Mouse (Mus musculus): ENCODE results near the gene Alg2.

The Alg2 gene

GRCm38 (mm10) chr4:47449586-47450522 is 24.3 kb downstream of the Alg2 start:
- no peak for DNase-seq (ENCODE audit: low spot score in 2 of 2)

- DNase-seq (ENCODE audit: low spot score in 2 of 2) = no peak
Measured at GRCm38 (mm10) chr4:47449116-47449515, 25.0 kb downstream of the Alg2 start.

- no peak for DNase-seq (ENCODE audit: low spot score in 2 of 2)
Measured at GRCm38 (mm10) chr4:47448526-47448925, 25.6 kb downstream of the Alg2 start.

- no peak for DNase-seq (ENCODE audit: low spot score in 2 of 2)
Measured at GRCm38 (mm10) chr4:47440951-47441350, 33.2 kb downstream of the Alg2 start.

GRCm38 (mm10) chr4:47438956-47439355 is 35.2 kb downstream of the Alg2 start:
- peak in 1 of 2 experiments; percentile 48 for DNase-seq (ENCODE audit: low spot score in 2 of 2)

- DNase-seq (ENCODE audit: low spot score in 2 of 2) = peak; percentile 61 to 87
Measured at GRCm38 (mm10) chr4:47437365-47438340, 36.5 kb downstream of the Alg2 start.

GRCm38 (mm10) chr4:47435566-47436360 is 38.4 kb downstream of the Alg2 start:
- peak in 1 of 2 experiments; percentile 51 for DNase-seq (ENCODE audit: low spot score in 2 of 2)

GRCm38 (mm10) chr4:47435131-47435530 is 39.0 kb downstream of the Alg2 start:
- no peak for DNase-seq (ENCODE audit: low spot score in 2 of 2)

- no peak for DNase-seq (ENCODE audit: low spot score in 2 of 2)
Measured at GRCm38 (mm10) chr4:47432766-47433165, 41.4 kb downstream of the Alg2 start.

GRCm38 (mm10) chr4:47431081-47431480 is 43.1 kb downstream of the Alg2 start:
- DNase-seq (ENCODE audit: low spot score in 2 of 2) = no peak

- DNase-seq (ENCODE audit: low spot score in 2 of 2) = no peak
Measured at GRCm38 (mm10) chr4:47430557-47430956, 43.6 kb downstream of the Alg2 start.

GRCm38 (mm10) chr4:47427606-47428005 is 46.5 kb downstream of the Alg2 start:
- no peak for DNase-seq (ENCODE audit: low spot score in 2 of 2)

- DNase-seq (ENCODE audit: low spot score in 2 of 2) = no peak
Measured at GRCm38 (mm10) chr4:47425247-47425830, 48.8 kb downstream of the Alg2 start.

GRCm38 (mm10) chr4:47424376-47424775 is 49.8 kb downstream of the Alg2 start:
- DNase-seq (ENCODE audit: low spot score in 2 of 2) = no peak

- DNase-seq (ENCODE audit: low spot score in 2 of 2) = no peak
Measured at GRCm38 (mm10) chr4:47422946-47423345, 51.2 kb downstream of the Alg2 start.

GRCm38 (mm10) chr4:47422194-47422593 is 51.9 kb downstream of the Alg2 start:
- no peak for DNase-seq (ENCODE audit: low spot score in 2 of 2)

GRCm38 (mm10) chr4:47420191-47420590 is 53.9 kb downstream of the Alg2 start:
- no peak for DNase-seq (ENCODE audit: low spot score in 2 of 2)

- DNase-seq (ENCODE audit: low spot score in 2 of 2) = no peak
Measured at GRCm38 (mm10) chr4:47419268-47419973, 54.7 kb downstream of the Alg2 start.

- no peak for DNase-seq (ENCODE audit: low spot score in 2 of 2)
Measured at GRCm38 (mm10) chr4:47417871-47418270, 56.3 kb downstream of the Alg2 start.

Data from spleen, postnatal 4 days (tissue).